ENCODE assay signal across 7 mouse cellular contexts in the genomic region with DNA sequence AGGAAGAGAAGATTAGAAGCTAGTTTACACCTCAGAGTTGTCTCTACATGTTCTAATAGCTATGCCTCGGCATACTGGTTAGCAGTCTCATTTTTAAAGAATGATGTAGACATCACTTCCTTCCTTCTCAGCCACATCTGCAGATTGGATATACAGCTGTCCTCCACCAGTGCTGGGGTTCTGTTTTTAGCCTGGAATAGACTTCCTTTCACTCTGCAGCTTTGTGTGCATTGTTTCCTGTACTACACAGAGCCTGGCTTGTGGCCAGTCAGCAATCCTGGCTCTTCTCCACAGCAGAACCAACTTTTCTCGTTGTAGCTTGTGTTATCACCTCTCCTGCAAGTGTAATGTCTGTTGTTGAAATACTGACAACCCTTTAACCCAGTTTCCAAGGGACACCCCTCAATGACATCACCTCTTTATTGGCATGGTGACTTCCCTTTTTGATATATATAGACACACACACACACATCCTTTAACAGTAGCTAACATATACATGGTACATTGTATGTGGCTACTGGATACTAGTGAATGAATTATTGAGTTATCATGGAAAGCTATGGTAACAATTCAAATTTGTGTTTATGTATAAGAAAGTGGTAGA.
DNase-seq lines count a peak whose midpoint lies in the region; ATAC-seq and TF ChIP-seq lines count a peak whose summit lies in the region.

No protein-coding gene starts in this region.

- H3K9ac ChIP-seq in midbrain, embryonic 11.5 days (ENCODE audit: low read length), result no peak overlapping the region
- no peak overlapping the region for H3K9ac ChIP-seq in midbrain, embryonic 15.5 days
- H3K9ac ChIP-seq in stomach, postnatal 0 days (ENCODE audit: low read length), result no peak overlapping the region

- H3K4me2 ChIP-seq in midbrain, embryonic 11.5 days, result no peak overlapping the region
- no peak overlapping the region for H3K4me2 ChIP-seq in midbrain, embryonic 15.5 days
- no peak overlapping the region for H3K4me2 ChIP-seq in stomach, postnatal 0 days (replicated peaks; ENCODE audit: low read depth)

- H3K27me3 ChIP-seq in midbrain, embryonic 11.5 days (ENCODE audit: control insufficient read depth, insufficient read depth, low read length), result no peaks in the 10 kb centered on the region
- H3K27me3 ChIP-seq in midbrain, embryonic 15.5 days (replicated peaks), result no peaks in the 10 kb centered on the region
- no peaks in the 10 kb centered on the region for H3K27me3 ChIP-seq in stomach, postnatal 0 days (ENCODE audit: control insufficient read depth, insufficient read depth, low read length)

- no peak for TF ChIP-seq EP300 in stomach, postnatal 0 days (optimal IDR thresholded peaks at IDR 0.05)

- H3K9me3 ChIP-seq in midbrain, embryonic 11.5 days (ENCODE audit: control insufficient read depth, low read length), result no peaks in the 10 kb centered on the region
- H3K9me3 ChIP-seq in midbrain, embryonic 15.5 days, result no peaks in the 10 kb centered on the region
- H3K9me3 ChIP-seq in stomach, postnatal 0 days (ENCODE audit: control insufficient read depth, low read length), result no peaks in the 10 kb centered on the region

- TF ChIP-seq CTCF in stomach, postnatal 0 days (IDR thresholded peaks at IDR 0.05; ENCODE audit: low read depth), result no peak

- no peak for ATAC-seq in midbrain, embryonic 11.5 days (ENCODE audit: low FRiP score)
- ATAC-seq in midbrain, embryonic 15.5 days (replicated peaks), result no peak
- ATAC-seq in stomach, postnatal 0 days (ENCODE audit: low FRiP score, low TSS enrichment), result peak; percentile 38; the same call in 1 of the 2 replicates

- no peaks in the 10 kb centered on the region for H3K36me3 ChIP-seq in midbrain, embryonic 11.5 days (ENCODE audit: control insufficient read depth, insufficient read depth, low read length)
- H3K36me3 ChIP-seq in midbrain, embryonic 15.5 days (replicated peaks), result no peaks in the 10 kb centered on the region
- H3K36me3 ChIP-seq in stomach, postnatal 0 days (ENCODE audit: control insufficient read depth, insufficient read depth, low read length), result no peaks in the 10 kb centered on the region

- no peak overlapping the region for H3K4me3 ChIP-seq in midbrain, embryonic 11.5 days (ENCODE audit: low read depth, low read length)
- H3K4me3 ChIP-seq in midbrain, embryonic 15.5 days, result no peak overlapping the region
- no peak overlapping the region for H3K4me3 ChIP-seq in stomach, postnatal 0 days (ENCODE audit: low read depth, low read length)

- DNase-seq in midbrain, embryonic 11.5 days (ENCODE audit: low spot score, missing footprints), result peak; percentile 76
- peak; percentile 71 to 72 for DNase-seq in heart, adult 9 months (ENCODE audit: low spot score in 2 of 2)
- DNase-seq in kidney, postnatal 4 days, result peak; percentile 54 to 69
- DNase-seq in stomach, postnatal 0 days (ENCODE audit: low spot score), result no peak
- DNase-seq in MN1 (ENCODE audit: low spot score), result no peak
- DNase-seq in retina, embryonic 14.5 days (ENCODE audit: low spot score), result no peak

- H3K27ac ChIP-seq in midbrain, embryonic 11.5 days (ENCODE audit: low read depth, low read length), result no peak overlapping the region
- H3K27ac ChIP-seq in midbrain, embryonic 15.5 days, result no peak overlapping the region
- no peak overlapping the region for H3K27ac ChIP-seq in stomach, postnatal 0 days (replicated peaks)

- no peaks in the 10 kb centered on the region for H3K4me1 ChIP-seq in midbrain, embryonic 11.5 days (ENCODE audit: control insufficient read depth, insufficient read depth, low read length)
- H3K4me1 ChIP-seq in midbrain, embryonic 15.5 days, result no peaks in the 10 kb centered on the region
- H3K4me1 ChIP-seq in stomach, postnatal 0 days (replicated peaks; ENCODE audit: control insufficient read depth, insufficient read depth), result no peaks in the 10 kb centered on the region

- 75% methylated on average over 2 of the region's 2 CpGs for WGBS in midbrain, embryonic 11.5 days
- WGBS in midbrain, embryonic 15.5 days, result 72% methylated on average over 2 of the region's 2 CpGs
- WGBS in stomach, postnatal 0 days, result 11% methylated on average over 2 of the region's 2 CpGs

Comparison
In these comparisons a context has a peak if more than half of its experiments do, and no peak if none do; other contexts are left out.
1. DNase-seq: peak in midbrain, embryonic 11.5 days (single experiment), heart, adult 9 months (2 of 2) and kidney, postnatal 4 days (2 of 2); none in stomach, postnatal 0 days (single experiment), MN1 (single experiment) and retina, embryonic 14.5 days (single experiment).